Mouse (Mus musculus) telencephalon, adult 2 months (tissue): ENCODE measurements at regions not wholly inside any gene's neighbourhood (a gene's known extent, or its start where the extent isn't known, plus 50 kb on each side); places are given as distances from the start of the nearest gene placed in this dataset.

Experiments used
- DNase-seq: peaks from one replicate; pipeline ENCODE4 v3.0.0-alpha.2; 2011; ENCODE audit warnings: low read depth, low spot score

- DNase-seq, result no peak
Measured at GRCm38 (mm10) chr16:50709727-50710126, 118.8 kb upstream of the Ccdc54 start.

GRCm38 (mm10) chr16:50707906-50708305 is 117.0 kb upstream of the Ccdc54 start:
- no peak for DNase-seq

DNA sequence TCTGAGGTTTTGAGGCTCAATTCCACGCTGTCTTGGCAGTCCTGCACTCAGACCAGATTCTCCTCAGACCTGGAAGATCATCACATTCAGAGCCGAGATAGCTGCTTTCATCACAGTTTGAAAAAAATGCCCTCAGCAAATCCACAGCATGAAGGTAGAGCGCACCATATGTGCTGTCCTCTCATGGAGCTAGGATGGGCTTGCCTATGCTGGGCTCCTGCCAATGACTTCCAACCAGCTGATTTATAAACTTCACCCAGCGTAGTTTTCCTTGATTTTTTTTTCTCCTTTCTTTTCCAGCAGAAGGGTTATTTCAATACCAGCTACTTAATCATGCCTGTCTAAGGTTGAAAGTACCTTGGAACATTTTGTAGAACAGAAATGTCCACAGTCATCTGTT is 115.0 kb upstream of the Ccdc54 start:
- no peak for DNase-seq

- no peak for DNase-seq
Measured at GRCm38 (mm10) chr16:50700811-50701517, 110.0 kb upstream of the Ccdc54 start.

- no peak for DNase-seq
Measured at GRCm38 (mm10) chr16:50700123-50700522, 109.2 kb upstream of the Ccdc54 start.

- no peak for DNase-seq
Measured at GRCm38 (mm10) chr16:50697722-50698121, 106.8 kb upstream of the Ccdc54 start.

DNA sequence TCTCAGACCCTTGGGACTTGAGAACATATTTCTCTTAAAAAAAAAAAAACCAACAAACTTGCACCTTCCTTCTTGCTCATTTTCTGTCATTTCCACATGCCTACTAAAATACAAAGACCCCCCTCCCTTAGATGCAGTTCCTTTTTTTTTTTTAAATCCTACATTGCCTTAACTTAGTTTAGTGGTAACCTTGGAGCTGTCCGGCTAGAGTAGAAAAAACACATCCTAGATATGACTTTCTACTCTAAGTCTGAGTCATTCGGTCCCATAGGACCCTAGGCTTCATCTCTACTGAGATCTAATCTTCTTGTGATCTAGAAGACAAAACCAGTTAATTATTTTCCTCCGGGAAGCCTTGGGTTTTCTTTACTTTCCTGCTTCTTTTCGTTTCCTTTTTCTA is 105.1 kb upstream of the Ccdc54 start:
- DNase-seq, result no peak

DNA sequence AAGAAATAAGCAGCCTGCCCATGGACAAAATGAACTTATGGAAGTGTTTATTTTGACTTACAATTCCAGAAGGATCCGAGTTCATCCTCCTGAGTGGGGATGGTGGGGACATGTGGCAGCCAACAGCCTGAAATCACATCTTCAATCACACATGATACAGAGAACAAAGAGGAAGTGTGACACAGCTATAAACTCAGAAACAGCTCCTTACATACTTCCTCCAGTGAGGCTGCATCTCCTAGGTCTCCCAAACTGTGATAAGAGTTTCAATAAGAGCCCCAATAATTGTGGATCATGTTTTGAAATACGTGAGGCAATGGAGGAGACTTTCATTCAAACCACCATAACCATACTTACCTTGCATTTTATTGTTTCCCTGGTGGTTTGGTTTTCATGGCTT is 103.1 kb upstream of the Ccdc54 start:
- no peak for DNase-seq

DNA sequence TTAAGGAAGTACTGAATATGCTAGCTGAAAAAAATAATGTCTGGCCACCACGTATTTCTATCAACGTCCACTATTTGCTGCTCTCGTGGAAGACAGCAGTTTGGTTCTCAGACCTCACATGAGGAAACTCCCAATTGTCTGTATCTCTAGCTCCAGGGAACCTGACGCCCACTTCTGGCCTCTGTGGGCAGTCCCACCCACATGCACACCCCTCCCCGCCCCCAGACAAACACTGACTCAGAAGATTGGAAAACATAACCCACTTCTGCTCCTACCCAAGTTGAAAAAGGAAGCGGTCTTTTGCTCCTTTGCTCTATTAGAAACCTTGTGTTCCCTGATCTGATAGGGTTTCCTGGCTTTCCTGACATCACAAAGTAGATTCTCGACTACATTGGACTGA is 99.9 kb upstream of the Ccdc54 start:
- no peak for DNase-seq

GRCm38 (mm10) chr16:50689525-50689924 is 98.6 kb upstream of the Ccdc54 start:
- DNase-seq, result no peak

DNA sequence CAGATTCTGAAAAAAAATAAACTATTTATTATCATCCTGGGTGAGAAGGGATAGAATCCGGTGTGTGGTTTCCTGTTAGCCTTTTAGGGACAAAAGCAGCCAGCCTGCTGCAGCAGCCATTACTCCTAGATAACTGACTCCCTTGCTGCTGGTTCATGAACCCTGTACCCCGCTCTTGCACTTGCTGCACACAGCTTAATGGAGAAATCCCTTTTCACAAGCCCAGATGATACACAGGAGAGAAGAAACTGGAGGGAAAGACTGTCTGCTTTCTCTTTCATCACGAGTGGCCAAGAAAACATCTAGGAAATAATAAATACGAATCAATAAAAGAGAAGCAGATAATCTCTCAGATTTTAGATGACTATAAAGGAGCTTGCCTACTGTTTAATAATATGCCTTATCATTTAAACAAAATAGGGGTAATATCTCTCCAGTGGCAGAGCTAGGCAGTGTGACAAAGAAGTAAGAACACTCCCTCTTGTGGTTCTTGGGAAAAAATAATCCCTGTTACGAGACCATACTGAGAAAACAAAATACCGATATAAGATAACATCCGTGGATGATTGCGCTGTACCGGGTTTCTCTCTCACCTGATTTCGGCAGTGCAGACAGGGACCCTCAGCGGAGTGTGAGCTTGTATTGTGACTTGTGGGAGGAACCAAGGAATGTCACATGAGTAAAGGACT is 98.0 kb upstream of the Ccdc54 start:
- no peak for DNase-seq

- DNase-seq, result no peak
Measured at GRCm38 (mm10) chr16:50679698-50680097, 88.7 kb upstream of the Ccdc54 start.

DNA sequence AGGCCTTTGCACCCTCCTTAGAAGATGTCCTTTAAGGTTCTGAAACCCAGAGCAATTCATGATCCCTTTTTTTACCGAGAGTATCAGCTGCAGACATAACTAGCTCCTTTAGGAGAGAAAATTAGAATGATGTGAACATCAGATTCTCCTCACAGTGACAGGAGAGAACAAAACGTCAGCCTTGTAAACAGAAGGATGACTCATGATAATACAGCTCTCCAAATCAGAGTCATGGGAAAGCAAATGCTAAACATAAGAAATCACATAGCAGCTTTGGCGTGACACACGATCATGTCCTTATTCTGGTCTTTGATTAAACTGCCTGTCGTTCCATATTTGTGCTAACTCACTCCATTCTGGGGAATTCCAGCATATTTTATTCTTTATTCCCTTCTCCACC is 82.4 kb upstream of the Ccdc54 start:
- no peak for DNase-seq

- no peak for DNase-seq
Measured at GRCm38 (mm10) chr16:50672713-50673112, 81.8 kb upstream of the Ccdc54 start.

DNA sequence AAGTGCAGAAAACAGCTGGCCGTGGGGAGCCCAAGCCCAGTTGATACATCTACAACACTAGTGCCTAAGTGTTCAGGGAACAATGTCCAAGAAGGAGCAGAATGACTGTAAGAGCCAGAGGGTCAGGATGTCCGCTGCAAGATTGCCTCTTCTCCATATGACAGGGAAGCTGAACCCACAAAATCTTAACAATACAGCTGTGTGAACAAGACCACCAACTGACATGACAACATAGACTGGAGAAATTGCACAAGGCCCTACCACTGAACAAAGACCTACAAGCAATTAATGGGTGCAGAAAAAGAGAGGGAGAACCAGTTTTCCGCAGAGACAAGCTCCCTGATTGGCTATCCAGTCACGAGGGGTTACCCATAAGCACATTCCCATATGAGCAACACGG is 80.2 kb upstream of the Ccdc54 start:
- no peak for DNase-seq

GRCm38 (mm10) chr16:50664240-50664639 is 73.3 kb upstream of the Ccdc54 start:
- DNase-seq, result no peak
